Mouse (Mus musculus) embryonic facial prominence, embryonic 13.5 days (tissue): ENCODE results near the gene Tcf25. TPM values are rescaled to one million over a fixed set of nuclear protein-coding genes. Genes with fewer than 3 reads are reported as not detected.

ENCODE experiments used
- ATAC-seq: fragments of 200-750 bp; cut with Nextera tagmentation; 2 replicates; pipeline ENCODE4 v1.8.0; 2017; ENCODE audit warnings: low read depth; ENCODE audit not compliant: insufficient number of reproducible peaks, insufficient read depth, low FRiP score, low TSS enrichment
- H3K27ac ChIP-seq: fragments of 300-500 bp; sonication (generic); 2 replicates; pipeline ENCODE4 v1.5.1; 2015; ENCODE audit warnings: moderate library complexity, mild to moderate bottlenecking, inconsistent platforms
- H3K27me3 ChIP-seq: fragments of 300-500 bp; sonication (generic); 2 replicates; pipeline ENCODE4 v1.6.1; 2015; ENCODE audit warnings: mild to moderate bottlenecking, inconsistent platforms
- H3K36me3 ChIP-seq: fragments of 300-500 bp; sonication (generic); 2 replicates; pipeline ENCODE4 v1.6.1; 2015; ENCODE audit warnings: mild to moderate bottlenecking, inconsistent platforms
- H3K4me1 ChIP-seq: fragments of 300-500 bp; sonication (generic); 2 replicates; pipeline ENCODE4 v1.6.1; 2015; ENCODE audit warnings: inconsistent platforms
- H3K4me2 ChIP-seq: fragments of 300-500 bp; sonication (generic); 2 replicates; pipeline ENCODE4 v1.6.1; 2015; ENCODE audit warnings: moderate library complexity, mild to moderate bottlenecking, inconsistent platforms
- H3K4me3 ChIP-seq: fragments of 300-500 bp; sonication (generic); 2 replicates; pipeline ENCODE4 v1.5.1; 2015; ENCODE audit warnings: mild to moderate bottlenecking, inconsistent platforms
- H3K9ac ChIP-seq: fragments of 300-500 bp; sonication (generic); 2 replicates; pipeline ENCODE4 v1.6.1; 2015; ENCODE audit warnings: mild to moderate bottlenecking, inconsistent platforms
- H3K9me3 ChIP-seq: fragments of 300-500 bp; sonication (generic); 2 replicates; pipeline ENCODE4 v1.6.1; 2016; ENCODE audit warnings: inconsistent platforms
- WGBS: fragments of 180-500 bp; shearing (Covaris S2); methylation state at CpG from one replicate; pipeline ENCODE4 v1.1.7; 2015; ENCODE audit warnings: mixed read lengths; 5-methylcytosine and 5-hydroxymethylcytosine counted together
- polyA plus RNA-seq: library from polyadenylated mRNA; unstranded; fragments of >200 nt; fragmentation: Nextera tagmentation; extraction: Ambion mirVana; gene quantifications from 2 replicates; pipeline ENCODE4 v1.2.1, GENCODE M21; 2015

The Tcf25 gene
- polyA plus RNA-seq, 1 experiment from 2014 or later = 162 TPM

DNA sequence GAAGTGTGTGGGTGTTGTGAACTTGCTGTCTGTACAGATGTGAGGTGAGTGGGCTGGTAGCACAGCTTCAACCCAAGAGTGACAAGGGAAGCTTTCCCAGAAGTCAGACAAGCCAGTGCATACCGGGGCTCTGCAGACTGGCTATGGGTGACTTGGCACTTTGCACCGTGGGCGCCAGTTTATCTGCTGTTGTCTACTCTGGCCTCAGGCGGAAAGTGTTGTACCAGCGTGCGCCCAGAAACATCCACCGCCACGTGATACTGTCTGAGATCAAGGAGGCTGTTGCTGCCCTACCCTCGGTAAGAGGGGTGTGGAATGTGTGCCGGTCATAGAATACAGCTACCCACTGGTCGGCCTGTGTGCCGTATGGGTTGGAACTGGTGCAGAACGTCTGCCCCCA is 24.8 kb downstream of the Tcf25 start:
- H3K9ac ChIP-seq = no peak overlapping the region
- H3K27me3 ChIP-seq = no peaks in the 10 kb centered on the region
- no peak overlapping the region for H3K4me2 ChIP-seq
- no peak overlapping the region for H3K27ac ChIP-seq
- ATAC-seq = no peak
- 93% methylated on average over 13 of the region's 13 CpGs for WGBS
- H3K9me3 ChIP-seq = no peaks in the 10 kb centered on the region
- H3K4me3 ChIP-seq = no peak overlapping the region
- H3K36me3 ChIP-seq = peaks cover 100% of the 10 kb centered on the region
- no peaks in the 10 kb centered on the region for H3K4me1 ChIP-seq

DNA sequence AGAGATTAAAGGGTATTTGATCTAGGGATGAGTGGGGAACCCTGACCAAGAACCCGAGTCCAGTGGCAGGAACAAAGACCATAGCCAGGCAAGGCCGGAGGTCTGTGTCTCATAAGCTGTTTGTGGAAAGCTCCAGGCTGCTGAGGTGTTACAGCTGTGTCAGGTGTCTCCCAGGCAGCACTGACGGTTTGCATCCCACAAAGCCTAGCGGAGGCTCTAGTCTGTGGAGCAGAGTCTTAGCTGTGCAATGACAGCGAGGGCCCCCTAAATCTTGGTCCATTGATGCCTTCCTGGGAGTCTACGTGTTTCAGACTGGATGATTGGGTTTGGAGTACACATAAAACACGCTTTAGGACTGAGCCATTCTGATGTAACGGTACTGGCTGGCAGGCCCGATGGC is 28.4 kb downstream of the Tcf25 start:
- peaks cover 18% of the 10 kb centered on the region for H3K4me1 ChIP-seq
- no peaks in the 10 kb centered on the region for H3K9me3 ChIP-seq
- H3K9ac ChIP-seq = no peak overlapping the region
- peaks cover 65% of the 10 kb centered on the region for H3K36me3 ChIP-seq
- no peak overlapping the region for H3K4me3 ChIP-seq
- no peak overlapping the region for H3K27ac ChIP-seq
- H3K27me3 ChIP-seq = no peaks in the 10 kb centered on the region
- H3K4me2 ChIP-seq = no peak overlapping the region
- no peak for ATAC-seq
- WGBS = 87% methylated on average over 9 of the region's 9 CpGs

DNA sequence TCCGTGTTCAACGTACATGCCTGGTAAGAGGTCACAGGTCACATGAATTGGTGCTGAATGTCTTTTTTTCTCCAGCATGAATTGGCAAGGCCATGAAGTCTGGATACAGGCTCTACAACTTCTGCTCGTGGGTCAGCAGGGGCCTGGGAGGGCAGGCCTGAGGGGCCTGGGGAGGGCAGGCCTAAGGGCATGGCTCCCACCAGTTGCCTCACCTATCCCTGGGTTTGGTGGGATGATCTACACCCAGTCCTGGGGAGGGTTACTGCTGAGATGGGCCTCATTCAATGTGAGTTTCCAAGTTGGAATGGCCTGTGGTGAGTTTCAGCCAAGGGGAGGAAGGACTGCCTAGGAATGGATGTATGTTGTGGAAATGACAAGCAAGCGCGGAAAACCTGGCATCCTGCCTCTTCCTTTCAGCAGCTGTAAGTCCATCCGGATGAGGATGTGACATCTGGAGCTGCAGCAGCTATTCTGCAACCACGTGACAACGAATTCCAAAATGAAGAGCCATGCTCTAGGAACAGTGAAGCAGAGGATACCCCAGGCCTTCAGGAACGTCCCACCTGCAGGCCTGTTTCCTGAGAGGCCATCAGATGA is 29.3 kb downstream of the Tcf25 start:
- H3K4me3 ChIP-seq = no peak overlapping the region
- H3K4me2 ChIP-seq = no peak overlapping the region
- peaks cover 56% of the 10 kb centered on the region for H3K36me3 ChIP-seq
- peaks cover 20% of the 10 kb centered on the region for H3K4me1 ChIP-seq
- peaks cover 5% of the 10 kb centered on the region; the same call in 1 of the 2 replicates for H3K27me3 ChIP-seq
- 82% methylated on average over 9 of the region's 9 CpGs for WGBS
- H3K9me3 ChIP-seq = no peaks in the 10 kb centered on the region
- H3K27ac ChIP-seq = no peak overlapping the region
- H3K9ac ChIP-seq = no peak overlapping the region
- no peak for ATAC-seq

DNA sequence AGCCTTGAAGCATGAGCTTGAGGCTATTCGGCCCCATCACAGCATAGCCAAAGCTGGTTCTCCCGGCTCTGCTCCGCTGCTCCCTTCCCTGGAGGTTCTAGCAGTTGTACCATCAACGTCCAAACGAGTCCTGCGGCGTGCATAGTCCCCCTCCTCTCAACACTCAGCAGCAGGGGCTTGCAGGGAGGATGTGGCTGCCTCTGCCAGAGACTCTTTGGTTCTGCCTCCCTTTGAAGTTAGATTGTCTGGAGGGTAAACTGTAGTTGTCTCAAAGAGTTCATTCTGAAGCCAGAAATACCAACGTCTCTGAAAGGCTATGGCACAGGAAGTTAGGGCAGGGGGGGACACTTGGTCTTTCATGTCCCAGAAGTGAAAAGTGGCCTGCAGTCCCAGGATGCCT is 31.0 kb downstream of the Tcf25 start:
- Histone ChIP-seq H3K4me2 (no peak overlapping the region), H3K27ac (peak overlapping the region; percentile 39), H3K27me3 (peaks cover 20% of the 10 kb centered on the region), H3K9me3 (no peaks in the 10 kb centered on the region), H3K36me3 (peaks cover 39% of the 10 kb centered on the region), H3K9ac (0 out of 2 replicates have a peak overlapping the region, but pooled peaks have one; percentile 44), H3K4me1 (peaks cover 20% of the 10 kb centered on the region), H3K4me3 (no peak overlapping the region)
- no peak for ATAC-seq
- 28% methylated on average over 8 of the region's 8 CpGs for WGBS

DNA sequence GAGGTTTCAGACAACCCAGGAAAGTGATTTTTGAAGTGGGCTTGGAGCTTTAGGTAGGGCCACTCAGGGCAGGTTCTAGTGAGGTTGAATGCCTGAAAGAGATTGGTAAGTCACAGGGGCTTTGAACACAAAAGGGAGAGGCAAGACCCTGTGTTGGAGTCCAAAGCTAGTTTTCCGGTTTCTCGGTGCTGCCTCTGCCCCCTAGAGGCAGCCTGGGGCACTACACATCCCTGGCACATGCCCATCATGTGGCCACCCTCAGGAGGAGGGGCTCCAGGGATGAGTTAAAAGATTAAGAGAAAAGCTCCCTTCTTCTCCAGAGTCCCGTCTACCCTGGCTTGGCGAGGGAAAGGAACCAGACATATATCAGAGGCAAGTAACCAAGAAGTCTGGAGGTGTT is 33.2 kb downstream of the Tcf25 start, which contains the start of gene Mc1r:
Gene Mc1r (plus strand): TSS at position 322 of the 400 bp plus-strand sequence.
- Histone ChIP-seq H3K4me1 (peaks cover 38% of the 10 kb centered on the region), H3K9me3 (no peaks in the 10 kb centered on the region), H3K36me3 (peaks cover 16% of the 10 kb centered on the region), H3K4me3 (no peak within 1 kb of the TSS), H3K27ac (no peak within 1 kb of the TSS), H3K9ac (no peak within 1 kb of the TSS), H3K4me2 (no peak within 1 kb of the TSS), H3K27me3 (peaks cover 42% of the 10 kb centered on the region)
- ATAC-seq = no peak
- WGBS = 10% methylated on average over 4 of the region's 4 CpGs

DNA sequence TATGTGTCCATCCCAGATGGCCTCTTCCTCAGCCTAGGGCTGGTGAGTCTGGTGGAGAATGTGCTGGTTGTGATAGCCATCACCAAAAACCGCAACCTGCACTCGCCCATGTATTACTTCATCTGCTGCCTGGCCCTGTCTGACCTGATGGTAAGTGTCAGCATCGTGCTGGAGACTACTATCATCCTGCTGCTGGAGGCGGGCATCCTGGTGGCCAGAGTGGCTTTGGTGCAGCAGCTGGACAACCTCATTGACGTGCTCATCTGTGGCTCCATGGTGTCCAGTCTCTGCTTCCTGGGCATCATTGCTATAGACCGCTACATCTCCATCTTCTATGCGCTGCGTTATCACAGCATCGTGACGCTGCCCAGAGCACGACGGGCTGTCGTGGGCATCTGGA is 34.1 kb downstream of the Tcf25 start:
- Histone ChIP-seq H3K9me3 (no peaks in the 10 kb centered on the region), H3K4me2 (no peak overlapping the region), H3K9ac (no peak overlapping the region), H3K4me1 (peaks cover 47% of the 10 kb centered on the region), H3K27ac (no peak overlapping the region), H3K36me3 (peaks cover 8% of the 10 kb centered on the region), H3K27me3 (peaks cover 50% of the 10 kb centered on the region), H3K4me3 (no peak overlapping the region)
- WGBS = 91% methylated on average over 13 of the region's 13 CpGs
- no peak for ATAC-seq

DNA sequence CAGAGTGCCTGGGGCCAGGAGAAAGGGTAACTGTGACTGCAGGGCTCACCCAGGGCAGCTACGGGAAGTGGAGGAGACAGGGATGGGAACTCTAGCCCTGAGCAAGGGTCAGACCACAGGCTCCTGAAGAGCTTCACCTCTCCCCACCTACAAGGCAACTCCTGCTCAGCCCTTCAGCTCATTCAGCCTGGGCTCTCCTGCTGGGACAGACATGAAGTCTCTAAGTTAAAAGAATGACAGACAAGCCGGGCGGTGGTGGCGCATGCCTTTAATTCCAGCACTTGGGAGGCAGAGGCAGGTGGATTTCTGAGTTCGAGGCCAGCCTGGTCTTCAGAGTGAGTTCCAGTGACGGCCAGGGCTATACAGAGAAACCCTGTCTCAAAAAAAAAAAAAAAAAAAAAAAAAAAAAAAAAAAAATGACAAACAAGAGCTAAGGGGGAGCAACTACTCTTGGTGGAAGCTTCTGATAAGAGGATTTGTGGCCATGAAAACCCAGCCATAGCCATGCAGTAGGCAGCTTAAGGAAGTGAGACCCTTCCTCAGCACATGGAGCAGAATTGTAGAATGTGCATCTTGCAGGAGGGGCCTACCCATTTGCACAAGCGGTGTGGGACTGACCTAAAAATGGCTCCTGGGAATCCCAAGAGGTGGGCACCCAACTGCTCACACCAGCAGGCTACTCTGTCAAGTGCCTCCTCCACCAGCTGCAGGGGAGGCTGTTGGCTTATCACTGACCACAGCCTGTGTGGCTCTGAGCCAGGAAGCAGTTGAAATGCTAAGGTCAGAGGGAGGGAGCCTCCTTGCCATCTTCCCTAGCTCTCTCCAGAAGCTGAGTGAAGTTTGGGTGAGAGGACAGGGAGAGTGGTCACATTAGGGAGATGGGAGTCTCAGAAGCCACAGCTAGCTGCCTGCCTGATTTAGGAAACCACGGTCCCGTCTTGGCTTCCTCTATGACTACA is 35.3 kb downstream of the Tcf25 start:
- Histone ChIP-seq H3K9ac (no peak overlapping the region), H3K9me3 (no peaks in the 10 kb centered on the region), H3K36me3 (no peaks in the 10 kb centered on the region), H3K4me1 (peaks cover 52% of the 10 kb centered on the region), H3K4me3 (no peak overlapping the region), H3K4me2 (no peak overlapping the region), H3K27me3 (peaks cover 63% of the 10 kb centered on the region), H3K27ac (no peak overlapping the region)
- no peak for ATAC-seq
- 62% methylated on average over 9 of the region's 9 CpGs for WGBS

DNA sequence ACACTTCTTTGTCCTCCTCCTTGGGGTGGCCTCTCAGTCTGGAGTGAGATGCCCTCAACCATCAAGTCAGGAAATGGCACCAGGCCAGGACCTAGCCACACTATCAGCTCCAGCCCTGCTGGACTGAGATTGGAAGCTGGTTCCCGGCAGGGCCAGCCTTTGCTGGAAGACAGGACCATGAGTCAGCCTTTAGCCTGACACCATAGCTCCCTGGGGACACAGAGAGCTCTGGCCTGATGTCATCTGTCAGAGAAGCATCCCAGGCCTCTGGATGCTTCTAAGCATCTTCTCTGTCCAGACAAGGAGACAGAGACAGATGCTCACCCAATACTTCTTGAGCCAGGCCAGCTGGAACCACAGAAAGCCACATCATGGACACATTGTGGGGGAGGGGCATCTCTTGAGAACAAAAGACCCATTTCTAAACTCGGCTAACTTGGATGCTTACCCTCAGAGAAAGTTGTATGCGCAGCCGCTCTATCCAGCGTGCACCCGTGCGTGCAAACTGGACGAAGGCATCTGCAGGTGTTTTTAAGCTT is 36.6 kb downstream of the Tcf25 start:
- H3K4me1 ChIP-seq = peaks cover 42% of the 10 kb centered on the region
- ATAC-seq = no peak
- no peaks in the 10 kb centered on the region for H3K9me3 ChIP-seq

DNA sequence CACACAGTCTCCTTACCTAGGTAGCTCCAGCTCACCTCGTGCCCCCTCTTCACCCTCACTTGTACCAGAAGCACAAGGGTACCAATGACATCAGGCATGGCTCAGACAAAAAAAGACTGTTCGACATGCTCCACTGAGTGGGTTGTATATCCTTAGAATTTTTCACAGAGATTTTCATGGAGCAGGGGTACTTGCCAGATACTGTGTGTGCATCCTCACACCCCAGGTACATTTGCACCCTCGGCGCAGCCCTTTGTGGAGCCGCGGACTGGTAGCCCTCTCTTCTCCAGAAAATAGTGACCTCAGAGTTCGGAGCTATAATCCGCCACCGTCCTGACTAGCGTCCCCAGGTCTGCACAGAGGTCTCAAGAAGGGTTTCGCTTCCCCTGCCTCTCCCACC is 37.2 kb downstream of the Tcf25 start:
- H3K27ac ChIP-seq = peak overlapping the region; percentile 33; the same call in 1 of the 2 replicates
- ATAC-seq = no peak

More for the DNA sequence above, 36.6 kb downstream of the Tcf25 start:
- Histone ChIP-seq H3K27ac (no peak overlapping the region), H3K4me2 (peak overlapping the region; percentile 67; the same call in 1 of the 2 replicates), H3K27me3 (peaks cover 67% of the 10 kb centered on the region), H3K9ac (no peak overlapping the region), H3K4me3 (peak overlapping the region; percentile 46; the same call in 1 of the 2 replicates), H3K36me3 (no peaks in the 10 kb centered on the region)
- 53% methylated on average over 8 of the region's 8 CpGs for WGBS

DNA sequence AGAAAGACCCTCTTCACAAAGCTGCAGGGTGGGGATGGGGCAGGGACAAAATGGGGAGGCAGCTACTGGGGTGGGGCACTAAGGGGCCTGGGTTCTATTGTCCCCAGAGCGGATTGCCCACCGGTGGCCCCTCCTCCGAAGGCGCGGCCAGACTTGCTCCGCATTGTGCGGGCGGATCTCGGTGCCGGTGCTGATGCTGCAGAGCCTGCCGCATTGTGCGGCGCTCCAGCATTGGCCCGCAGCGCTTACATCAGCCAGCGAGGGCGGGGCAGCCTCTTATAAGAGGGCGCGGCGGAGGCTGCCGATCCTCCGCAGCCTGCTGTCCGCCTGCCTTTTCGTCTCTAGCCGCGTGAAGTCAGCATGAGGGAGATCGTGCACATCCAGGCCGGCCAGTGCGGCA is 37.7 kb downstream of the Tcf25 start, which contains the start of gene Tubb3:
Gene Tubb3 (plus strand): TSS at position 179 of the 400 bp plus-strand sequence.
- H3K27me3 ChIP-seq = peaks cover 67% of the 10 kb centered on the region
- H3K4me1 ChIP-seq = peaks cover 42% of the 10 kb centered on the region
- ATAC-seq = peak; percentile 76
- peak within 1 kb of the TSS; percentile 67 for H3K4me2 ChIP-seq
- 1% methylated on average over 29 of the region's 29 CpGs for WGBS
- H3K36me3 ChIP-seq = no peaks in the 10 kb centered on the region
- H3K9me3 ChIP-seq = no peaks in the 10 kb centered on the region
- H3K4me3 ChIP-seq = peak within 1 kb of the TSS; percentile 46
- H3K27ac ChIP-seq = peak within 1 kb of the TSS; percentile 45; the same call in 1 of the 2 replicates
- H3K9ac ChIP-seq = peak within 1 kb of the TSS; percentile 56

More for the DNA sequence above, 37.2 kb downstream of the Tcf25 start:
- Histone ChIP-seq H3K4me3 (peak overlapping the region; percentile 46), H3K27me3 (peaks cover 67% of the 10 kb centered on the region), H3K9ac (peak overlapping the region; percentile 56), H3K4me2 (peak overlapping the region; percentile 67), H3K4me1 (peaks cover 42% of the 10 kb centered on the region), H3K36me3 (no peaks in the 10 kb centered on the region), H3K9me3 (no peaks in the 10 kb centered on the region)
- WGBS = 9% methylated on average over 11 of the region's 11 CpGs

DNA sequence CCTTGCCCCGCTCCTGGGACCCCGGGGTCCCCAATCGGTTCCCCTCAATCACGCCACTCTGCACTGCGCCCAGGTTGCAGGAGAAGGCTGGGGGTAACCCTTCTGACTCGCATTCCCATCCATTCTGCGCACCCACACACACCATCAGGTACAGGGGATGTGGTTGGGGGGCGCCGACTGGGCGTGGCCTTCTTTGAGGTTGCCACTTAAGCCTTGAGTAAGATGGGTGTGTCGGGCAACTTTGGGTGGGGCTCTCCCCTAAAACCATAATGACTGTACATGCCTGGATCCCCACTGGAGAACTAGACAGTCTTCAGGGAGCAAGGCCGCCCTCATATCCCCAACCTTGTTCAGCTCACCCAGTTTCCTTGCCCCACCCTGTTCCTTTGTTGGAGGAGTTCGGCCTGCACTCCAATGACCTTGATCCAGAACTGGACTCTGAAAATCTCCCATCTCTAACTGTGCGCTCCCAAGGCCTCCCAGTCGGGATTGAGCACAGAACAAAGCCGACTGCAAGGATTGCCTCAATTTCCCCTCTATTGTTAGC is 38.3 kb downstream of the Tcf25 start:
- H3K4me1 ChIP-seq = peaks cover 37% of the 10 kb centered on the region
- WGBS = 7% methylated on average over 16 of the region's 16 CpGs
- H3K9ac ChIP-seq = peak overlapping the region; percentile 56; the same call in 1 of the 2 replicates
- no peak for ATAC-seq
- H3K27ac ChIP-seq = 0 out of 2 replicates have a peak overlapping the region, but pooled peaks have one; percentile 45
- no peaks in the 10 kb centered on the region for H3K9me3 ChIP-seq
- peaks cover 67% of the 10 kb centered on the region for H3K27me3 ChIP-seq
- peak overlapping the region; percentile 46 for H3K4me3 ChIP-seq
- peak overlapping the region; percentile 67 for H3K4me2 ChIP-seq
- no peaks in the 10 kb centered on the region for H3K36me3 ChIP-seq
